Mouse (Mus musculus) heart, postnatal 0 days (tissue): ENCODE data around the gene Pim3. TPM values are rescaled to one million over a fixed set of nuclear protein-coding genes. Genes with fewer than 3 reads are reported as not detected.

Experiments
- ATAC-seq: fragments of 200-750 bp; cut with Nextera tagmentation; 2 replicates; pipeline ENCODE4 v1.8.0; 2017; ENCODE audit warnings: low read depth, moderate number of reproducible peaks, moderate library complexity; ENCODE audit not compliant: insufficient read depth
- DNase-seq: peaks from one replicate; pipeline ENCODE4 v3.0.0-alpha.2; 2016; ENCODE audit warnings: low spot score
- H3K27ac ChIP-seq: fragments of 300-500 bp; sonication (generic); 2 replicates; pipeline ENCODE4 v1.5.1; 2014; ENCODE audit warnings: low read depth, mild to moderate bottlenecking
- H3K27me3 ChIP-seq: fragments of 300-500 bp; sonication (generic); 2 replicates; pipeline ENCODE4 v1.6.1; 2014; ENCODE audit warnings: low read length, mixed read lengths; ENCODE audit not compliant: control insufficient read depth, insufficient read depth
- H3K36me3 ChIP-seq: fragments of 300-500 bp; sonication (generic); replicated peaks from 2 replicates; pipeline ENCODE4 v1.6.1; 2014; ENCODE audit warnings: low read length, mixed read lengths; ENCODE audit not compliant: control insufficient read depth, insufficient read depth
- H3K4me1 ChIP-seq: fragments of 300-500 bp; sonication (generic); 2 replicates; pipeline ENCODE4 v1.6.1; 2014; ENCODE audit warnings: antibody characterized with exemption; ENCODE audit not compliant: control insufficient read depth, insufficient read depth
- H3K4me2 ChIP-seq: fragments of 300-500 bp; sonication (generic); 2 replicates; pipeline ENCODE4 v1.6.1; 2014; ENCODE audit warnings: low read depth, mild to moderate bottlenecking, low read length, moderate library complexity
- H3K4me3 ChIP-seq: fragments of 300-500 bp; sonication (generic); 2 replicates; pipeline ENCODE4 v1.5.1; 2014; ENCODE audit warnings: low read depth, low read length
- H3K9ac ChIP-seq: fragments of 300-500 bp; sonication (generic); replicated peaks from 2 replicates; pipeline ENCODE4 v1.6.1; 2014; ENCODE audit warnings: low read depth, low read length, mixed read lengths
- H3K9me3 ChIP-seq: fragments of 300-500 bp; sonication (generic); replicated peaks from 2 replicates; pipeline ENCODE4 v1.6.1; 2016; ENCODE audit warnings: low read length; ENCODE audit not compliant: control insufficient read depth
- CTCF ChIP-seq: IDR thresholded peaks from 2 replicates; pipeline ENCODE4 v1.5.1; 2016; ENCODE audit warnings: antibody characterized with exemption, control low read depth, low read depth
- EP300 ChIP-seq: IDR thresholded peaks from 2 replicates; pipeline ENCODE4 v1.6.1; 2016; ENCODE audit warnings: antibody characterized with exemption, low read depth
- WGBS: fragments of 180-500 bp; shearing (Covaris S2); extraction: QIAGEN DNeasy Blood & Tissue Kit; methylation state at CpG from one replicate; pipeline ENCODE4 v1.1.7; 2014; 5-methylcytosine and 5-hydroxymethylcytosine counted together
- polyA plus RNA-seq: library from polyadenylated mRNA; unstranded; fragments of >200 nt; fragmentation: Nextera tagmentation; extraction: Ambion mirVana; gene quantifications from 2 replicates; pipeline ENCODE4 v1.2.1, GENCODE M21; 2015
- total RNA-seq: library from RNA; depleted of rRNA; stranded (reverse); fragments of >200 nt; gene quantifications from 2 replicates; pipeline ENCODE4 v1.2.3, GENCODE M21; 2014; ENCODE audit warnings: low replicate concordance

Pim3 gene
- total and polyA plus RNA-seq, 2 experiments from 2014 or later, result 50.6 to 98.4 TPM

- Histone ChIP-seq H3K27me3 (no peaks in the 10 kb centered on the region), H3K9me3 (no peaks in the 10 kb centered on the region), H3K4me3 (no peak overlapping the region), H3K4me2 (peak overlapping the region; percentile 39), H3K27ac (peak overlapping the region; percentile 98), H3K4me1 (peaks cover 37% of the 10 kb centered on the region), H3K9ac (peak overlapping the region; percentile 32; the same call in 1 of the 2 replicates), H3K36me3 (no peaks in the 10 kb centered on the region)
- TF ChIP-seq EP300 (peak; percentile 81; the same call in 1 of the 2 replicates), CTCF (no peak)
- DNase-seq, result peak; percentile 92
- WGBS, result 3% methylated on average over 9 of the region's 9 CpGs
- ATAC-seq, result peak; percentile 89
These were observed 22.7 kb upstream of the Pim3 start for GRCm38 (mm10) chr15:88839271-88839670.

DNA sequence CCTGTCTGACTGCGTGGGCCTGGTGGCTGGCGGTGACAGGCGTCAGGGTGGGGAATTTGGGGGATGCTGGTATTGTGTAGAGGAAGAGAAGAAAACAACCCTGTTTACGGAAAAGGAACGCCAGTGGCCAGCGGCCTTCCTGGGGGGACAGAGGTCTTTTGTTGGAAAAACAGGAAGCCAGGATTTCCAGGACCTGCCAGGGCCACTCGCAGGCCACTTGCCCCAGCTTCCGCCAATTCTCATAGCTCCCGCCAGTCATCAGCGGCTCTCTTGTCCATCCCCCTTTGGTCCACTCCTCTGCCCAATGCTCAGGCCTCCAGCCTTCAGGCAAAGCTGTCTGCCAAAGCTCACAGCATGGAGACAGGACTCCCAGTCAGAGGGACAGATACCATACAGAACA, 21.9 kb upstream of the Pim3 start:
- 32% methylated on average over 10 of the region's 10 CpGs for WGBS
- 0 out of 2 replicates have a peak overlapping the region, but pooled peaks have one; percentile 39 for H3K4me2 ChIP-seq

GRCm38 (mm10) chr15:88841160-88841559, 20.8 kb upstream of the Pim3 start:
- no peak for DNase-seq
- Histone ChIP-seq H3K4me3 (no peak overlapping the region), H3K36me3 (no peaks in the 10 kb centered on the region), H3K4me1 (peaks cover 37% of the 10 kb centered on the region), H3K9ac (no peak overlapping the region), H3K27me3 (no peaks in the 10 kb centered on the region), H3K9me3 (no peaks in the 10 kb centered on the region), H3K27ac (no peak overlapping the region), H3K4me2 (no peak overlapping the region)
- TF ChIP-seq EP300 (no peak), CTCF (no peak)
- WGBS, result 81% methylated on average over 2 of the region's 2 CpGs
- ATAC-seq, result no peak

More for the DNA sequence above, 21.9 kb upstream of the Pim3 start:
- Histone ChIP-seq H3K4me3 (no peak overlapping the region), H3K27ac (peak overlapping the region; percentile 98), H3K9me3 (no peaks in the 10 kb centered on the region), H3K36me3 (no peaks in the 10 kb centered on the region), H3K27me3 (no peaks in the 10 kb centered on the region), H3K4me1 (peaks cover 37% of the 10 kb centered on the region), H3K9ac (peak overlapping the region; percentile 32; the same call in 1 of the 2 replicates)
- TF ChIP-seq EP300 (peak; percentile 88; the same call in 1 of the 2 replicates), CTCF (no peak)
- ATAC-seq (peak; percentile 6), DNase-seq (peak; percentile 71)

DNA sequence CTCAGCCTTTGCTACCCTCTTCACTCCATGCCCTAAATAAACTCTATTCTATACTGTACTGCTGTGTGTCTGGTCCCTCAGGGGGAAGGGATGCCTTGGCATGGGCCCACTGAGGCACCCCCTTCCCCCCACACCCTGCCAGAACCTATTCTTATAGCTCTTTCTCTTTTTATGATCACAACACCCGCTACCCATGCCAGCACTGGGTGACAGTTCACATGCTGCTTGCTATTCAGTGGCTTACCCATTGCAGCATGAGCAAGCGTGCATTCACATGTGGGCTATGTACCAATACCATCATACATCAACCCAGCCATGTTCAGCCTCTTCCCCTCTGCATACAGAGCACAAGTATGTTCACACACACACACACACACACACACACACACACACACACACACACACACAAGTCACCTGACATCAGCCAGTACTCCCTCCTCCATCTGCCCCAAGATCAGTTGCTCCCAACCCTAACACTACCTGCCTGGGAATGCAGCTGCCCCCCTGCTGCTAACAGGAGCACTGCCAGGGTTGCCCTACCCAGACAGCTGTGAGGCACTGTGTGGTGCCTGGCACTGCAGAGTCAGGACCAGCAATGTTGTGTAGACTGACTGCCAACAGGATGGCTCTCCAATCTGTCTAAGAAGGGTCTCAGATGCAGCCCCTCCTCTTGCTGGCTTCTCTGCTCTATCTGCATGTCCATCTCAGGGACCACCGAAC, 20.2 kb upstream of the Pim3 start:
- TF ChIP-seq CTCF (no peak), EP300 (no peak)
- Histone ChIP-seq H3K4me1 (peaks cover 34% of the 10 kb centered on the region), H3K9ac (no peak overlapping the region), H3K9me3 (no peaks in the 10 kb centered on the region), H3K27me3 (no peaks in the 10 kb centered on the region), H3K36me3 (no peaks in the 10 kb centered on the region), H3K27ac (no peak overlapping the region), H3K4me2 (no peak overlapping the region), H3K4me3 (no peak overlapping the region)
- no peak for DNase-seq
- WGBS, result 74% methylated on average over 3 of the region's 3 CpGs
- ATAC-seq, result no peak

- Histone ChIP-seq H3K9me3 (no peaks in the 10 kb centered on the region), H3K9ac (no peak overlapping the region), H3K27ac (no peak overlapping the region), H3K4me2 (no peak overlapping the region), H3K27me3 (no peaks in the 10 kb centered on the region), H3K4me1 (peaks cover 28% of the 10 kb centered on the region), H3K4me3 (no peak overlapping the region), H3K36me3 (no peaks in the 10 kb centered on the region)
- no peak for ATAC-seq
- TF ChIP-seq CTCF (no peak), EP300 (no peak)
- no peak for DNase-seq
- 62% methylated on average over 3 of the region's 3 CpGs for WGBS
These were observed 19.7 kb upstream of the Pim3 start for GRCm38 (mm10) chr15:88842300-88842673.
